Mouse (Mus musculus) layer of hippocampus, adult 9-10 months (tissue): Measurements from ENCODE around the gene Amotl2.
A peak's percentile ranks its signal among the peaks of the same experiment; 100 is the strongest.

Experiments used
- DNase-seq: peaks from one replicate; pipeline ENCODE4 v3.0.0; 2022; ENCODE audit warnings: low spot score

Gene Amotl2

GRCm38 (mm10) chr9:102777631-102778591 is 61.4 kb downstream of the Amotl2 start:
- DNase-seq, result no peak

GRCm38 (mm10) chr9:102779493-102779892 is 63.0 kb downstream of the Amotl2 start:
- DNase-seq, result peak; percentile 29
